Mouse (Mus musculus): ENCODE data around the gene Ndufs7. TPM values are rescaled to one million over a fixed set of nuclear protein-coding genes. Genes with fewer than 3 reads are reported as not detected.

Gene Ndufs7
- total RNA-seq, 1 experiment = 205 TPM

- no peak for TF ChIP-seq MAFK (IDR thresholded peaks at IDR 0.05; ENCODE audit: insufficient read depth, low read depth, low read length)
- TF ChIP-seq HCFC1 (IDR thresholded peaks at IDR 0.05; ENCODE audit: borderline replicate concordance, insufficient read depth, low read length) = no peak
- TF ChIP-seq ZC3H11A (IDR thresholded peaks at IDR 0.05; ENCODE audit: borderline replicate concordance, low read depth, low read length) = no peak
- TF ChIP-seq CHD2 (IDR thresholded peaks at IDR 0.05; ENCODE audit: low read depth, low read length) = no peak
- TF ChIP-seq ZNF384 (IDR thresholded peaks at IDR 0.05; ENCODE audit: low read depth, low read length) = no peak
- no peak overlapping the region for H3K4me3 ChIP-seq (ENCODE audit: insufficient read depth in 1 of 2, low read depth in 1 of 2, low read length in 2 of 2, poor library complexity in 1 of 2, severe bottlenecking in 1 of 2)
- H3K36me3 ChIP-seq (ENCODE audit: control insufficient read depth, insufficient read depth, low read length, poor library complexity, severe bottlenecking) = peaks cover 26% of the 10 kb centered on the region
- H3K9ac ChIP-seq (ENCODE audit: insufficient read depth, low read depth, low read length, poor library complexity, severe bottlenecking) = no peak overlapping the region
- H3K4me1 ChIP-seq (ENCODE audit: control insufficient read depth in 2 of 2, insufficient read depth in 2 of 2, low read length in 2 of 2, poor library complexity in 1 of 2) = peaks cover 0 to 16% of the 10 kb centered on the region in 2 experiments; a peak in 2 of 4 replicates
- H3K9me3 ChIP-seq (ENCODE audit: control insufficient read depth, insufficient read depth, low read depth, low read length) = no peaks in the 10 kb centered on the region
- in situ Hi-C loops (cut with MboI; ENCODE audit: low sequenced_read_pairs in 2 of 2, unreplicated experiment in 2 of 2) = no loop called here
- H3K27ac ChIP-seq (ENCODE audit: insufficient read depth, low read depth, low read length, poor library complexity, severe bottlenecking) = no peak overlapping the region
- no peak for DNase-seq (ENCODE audit: low read depth, low spot score)
These were observed 47.9 kb downstream of the Ndufs7 start for GRCm38 (mm10) chr10:80296824-80297223.

DNA sequence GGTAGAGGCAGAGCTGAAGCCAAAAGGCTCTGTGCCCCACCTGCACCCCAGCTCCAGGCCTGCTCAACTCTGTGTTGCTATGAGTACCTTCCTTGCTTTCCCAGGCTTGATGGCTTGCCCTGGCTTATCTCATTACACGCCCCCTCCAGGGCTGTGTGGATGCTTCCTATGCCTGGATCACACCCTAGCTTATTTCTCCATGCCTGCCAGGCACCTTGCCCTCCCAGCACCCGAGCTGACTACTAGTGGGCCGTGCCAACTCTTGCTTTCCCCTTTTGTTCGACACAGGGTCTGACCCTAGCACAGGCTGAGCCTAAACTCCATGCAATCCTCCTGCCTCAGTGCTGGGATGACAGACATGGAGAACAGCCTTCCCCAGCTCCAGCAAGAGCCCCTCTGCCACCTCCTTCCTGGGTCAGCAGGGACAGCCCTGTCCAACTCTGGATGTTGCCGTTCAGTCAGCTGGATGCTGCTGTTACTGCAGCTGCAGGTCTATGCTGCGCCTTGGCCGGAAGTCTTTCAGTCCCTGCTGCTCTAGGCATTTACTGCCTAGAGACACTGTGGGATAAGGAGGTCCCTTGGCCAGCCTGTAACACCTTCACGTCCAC is 48.7 kb downstream of the Ndufs7 start:
- Histone ChIP-seq H3K9ac (ENCODE audit: insufficient read depth, low read depth, low read length, poor library complexity, severe bottlenecking) (no peak overlapping the region), H3K9me3 (ENCODE audit: control insufficient read depth, insufficient read depth, low read depth, low read length) (no peaks in the 10 kb centered on the region), H3K4me1 (ENCODE audit: control insufficient read depth in 2 of 2, insufficient read depth in 2 of 2, low read length in 2 of 2, poor library complexity in 1 of 2) (peaks cover 0 to 15% of the 10 kb centered on the region in 2 experiments; a peak in 2 of 4 replicates), H3K4me3 (ENCODE audit: insufficient read depth in 1 of 2, low read depth in 1 of 2, low read length in 2 of 2, poor library complexity in 1 of 2, severe bottlenecking in 1 of 2) (no peak overlapping the region), H3K36me3 (ENCODE audit: control insufficient read depth, insufficient read depth, low read length, poor library complexity, severe bottlenecking) (peaks cover 25% of the 10 kb centered on the region), H3K27ac (ENCODE audit: insufficient read depth, low read depth, low read length, poor library complexity, severe bottlenecking) (no peak overlapping the region)
- no peak for DNase-seq (ENCODE audit: low read depth, low spot score)
- in situ Hi-C loops (cut with MboI; ENCODE audit: low sequenced_read_pairs in 2 of 2, unreplicated experiment in 2 of 2) = no loop called here
- TF ChIP-seq CHD2 (IDR thresholded peaks at IDR 0.05; ENCODE audit: low read depth, low read length) = no peak
- TF ChIP-seq MAFK (IDR thresholded peaks at IDR 0.05; ENCODE audit: insufficient read depth, low read depth, low read length) = no peak
- TF ChIP-seq ZC3H11A (IDR thresholded peaks at IDR 0.05; ENCODE audit: borderline replicate concordance, low read depth, low read length) = no peak
- no peak for TF ChIP-seq HCFC1 (IDR thresholded peaks at IDR 0.05; ENCODE audit: borderline replicate concordance, insufficient read depth, low read length)
- no peak for TF ChIP-seq ZNF384 (IDR thresholded peaks at IDR 0.05; ENCODE audit: low read depth, low read length)

- Histone ChIP-seq H3K4me3 (ENCODE audit: insufficient read depth in 1 of 2, low read depth in 1 of 2, low read length in 2 of 2, poor library complexity in 1 of 2, severe bottlenecking in 1 of 2) (peak overlapping the region in 1 of 2 experiments; percentile 39; a peak in 3 of 4 replicates), H3K36me3 (ENCODE audit: control insufficient read depth, insufficient read depth, low read length, poor library complexity, severe bottlenecking) (peaks cover 14% of the 10 kb centered on the region), H3K4me1 (ENCODE audit: control insufficient read depth in 2 of 2, insufficient read depth in 2 of 2, low read length in 2 of 2, poor library complexity in 1 of 2) (peaks cover 0 to 15% of the 10 kb centered on the region in 2 experiments; a peak in 2 of 4 replicates), H3K9ac (ENCODE audit: insufficient read depth, low read depth, low read length, poor library complexity, severe bottlenecking) (no peak overlapping the region), H3K9me3 (ENCODE audit: control insufficient read depth, insufficient read depth, low read depth, low read length) (no peaks in the 10 kb centered on the region), H3K27ac (ENCODE audit: insufficient read depth, low read depth, low read length, poor library complexity, severe bottlenecking) (no peak overlapping the region)
- in situ Hi-C loops (cut with MboI; ENCODE audit: low sequenced_read_pairs in 2 of 2, unreplicated experiment in 2 of 2) = no loop called here
- TF ChIP-seq HCFC1 (IDR thresholded peaks at IDR 0.05; ENCODE audit: borderline replicate concordance, insufficient read depth, low read length) = no peak
- no peak for TF ChIP-seq ZNF384 (IDR thresholded peaks at IDR 0.05; ENCODE audit: low read depth, low read length)
- no peak for TF ChIP-seq MAFK (IDR thresholded peaks at IDR 0.05; ENCODE audit: insufficient read depth, low read depth, low read length)
- no peak for TF ChIP-seq ZC3H11A (IDR thresholded peaks at IDR 0.05; ENCODE audit: borderline replicate concordance, low read depth, low read length)
- TF ChIP-seq CHD2 (IDR thresholded peaks at IDR 0.05; ENCODE audit: low read depth, low read length) = no peak
- no peak for DNase-seq (ENCODE audit: low read depth, low spot score)
These were observed 49.8 kb downstream of the Ndufs7 start for GRCm38 (mm10) chr10:80298571-80299281.

GRCm38 (mm10) chr10:80299301-80299700 is 50.4 kb downstream of the Ndufs7 start:
- H3K9ac ChIP-seq (ENCODE audit: insufficient read depth, low read depth, low read length, poor library complexity, severe bottlenecking) = no peak overlapping the region
- no peak for DNase-seq (ENCODE audit: low read depth, low spot score)

More at GRCm38 (mm10) chr10:80299301-80299700, 50.4 kb downstream of the Ndufs7 start:
- H3K36me3 ChIP-seq (ENCODE audit: control insufficient read depth, insufficient read depth, low read length, poor library complexity, severe bottlenecking) = peaks cover 8% of the 10 kb centered on the region
- in situ Hi-C loops (cut with MboI; ENCODE audit: low sequenced_read_pairs in 2 of 2, unreplicated experiment in 2 of 2) = no loop called here
- peaks cover 0 to 13% of the 10 kb centered on the region in 2 experiments; a peak in 2 of 4 replicates for H3K4me1 ChIP-seq (ENCODE audit: control insufficient read depth in 2 of 2, insufficient read depth in 2 of 2, low read length in 2 of 2, poor library complexity in 1 of 2)
- H3K27ac ChIP-seq (ENCODE audit: insufficient read depth, low read depth, low read length, poor library complexity, severe bottlenecking) = no peak overlapping the region
- no peaks in the 10 kb centered on the region for H3K9me3 ChIP-seq (ENCODE audit: control insufficient read depth, insufficient read depth, low read depth, low read length)
- H3K4me3 ChIP-seq (ENCODE audit: insufficient read depth in 1 of 2, low read depth in 1 of 2, low read length in 2 of 2, poor library complexity in 1 of 2, severe bottlenecking in 1 of 2) = peak overlapping the region in 1 of 2 experiments; percentile 39; a peak in 3 of 4 replicates
- no peak for TF ChIP-seq ZNF384 (IDR thresholded peaks at IDR 0.05; ENCODE audit: low read depth, low read length)
